Mouse (Mus musculus) stomach, postnatal 0 days (tissue): ENCODE measurements around the gene Igsf10.

Experiments used
- CTCF ChIP-seq: IDR thresholded peaks from 2 replicates; pipeline ENCODE4 v1.5.1; 2016; ENCODE audit warnings: antibody characterized with exemption, low read depth, mild to moderate bottlenecking, moderate library complexity
- EP300 ChIP-seq: optimal IDR thresholded peaks from 2 replicates; pipeline ENCODE3; 2016; ENCODE audit warnings: antibody characterized with exemption

GRCm38 (mm10) chr3:59354156-59354555, 10.0 kb upstream of the Igsf10 start:
- TF ChIP-seq EP300: no peak
- no peak for TF ChIP-seq CTCF
